ENCODE assay signal across 23 mouse cellular contexts in the genomic region with DNA sequence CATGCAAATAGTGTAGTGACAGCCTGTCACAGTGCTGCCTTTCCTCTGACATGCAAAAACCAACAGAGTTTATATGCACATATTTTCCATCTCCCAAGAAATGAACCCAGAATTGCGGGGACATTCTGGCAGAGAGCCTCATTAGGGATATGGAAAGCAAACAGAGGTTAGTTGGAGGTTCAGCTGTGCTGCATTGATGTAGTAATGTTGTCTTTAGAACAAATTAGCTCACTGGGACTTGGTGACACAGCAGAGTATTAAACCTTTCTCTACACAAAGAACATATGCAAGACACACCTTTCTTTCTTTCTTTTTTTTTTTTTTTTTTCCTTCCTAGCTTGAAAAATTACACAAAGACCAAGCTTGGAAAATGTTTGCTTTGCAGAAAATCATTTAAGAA.
DNase-seq lines count a peak whose midpoint lies in the region; ATAC-seq and TF ChIP-seq lines count a peak whose summit lies in the region.
"Had no signal": no experiment of that assay in that cellular context is flagged by ENCODE, and none has a peak within 500 bp of the region (broad histone marks: within the 10 kb centered on the region; RNA-seq: fewer than 3 reads in every experiment).

No protein-coding gene starts in this region.

- H3K36me3 ChIP-seq in forebrain, postnatal 0 days (ENCODE audit: insufficient read depth), result no peaks in the 10 kb centered on the region
- no peaks in the 10 kb centered on the region for H3K36me3 ChIP-seq in forebrain, embryonic 12.5 days (replicated peaks)
- H3K36me3 ChIP-seq in lung, embryonic 14.5 days (ENCODE audit: insufficient read depth), result no peaks in the 10 kb centered on the region
- no peaks in the 10 kb centered on the region for H3K36me3 ChIP-seq in lung, postnatal 0 days (ENCODE audit: insufficient read depth, low read length)
- no peaks in the 10 kb centered on the region for H3K36me3 ChIP-seq in limb, embryonic 13.5 days
- H3K36me3 ChIP-seq in limb, embryonic 15.5 days, result no peaks in the 10 kb centered on the region
- H3K36me3 ChIP-seq: embryonic facial prominence, embryonic 12.5 days; embryonic facial prominence, embryonic 15.5 days; forebrain, embryonic 10.5 days; forebrain, embryonic 15.5 days had no signal

- no peak overlapping the region for H3K27ac ChIP-seq in forebrain, postnatal 0 days (ENCODE audit: low read depth, low read length)
- no peak overlapping the region for H3K27ac ChIP-seq in forebrain, embryonic 12.5 days
- no peak overlapping the region for H3K27ac ChIP-seq in lung, embryonic 14.5 days (ENCODE audit: low read depth)
- H3K27ac ChIP-seq in lung, postnatal 0 days (ENCODE audit: low read length), result no peak overlapping the region
- peak overlapping the region; percentile 12; the same call in 1 of the 2 replicates for H3K27ac ChIP-seq in limb, embryonic 13.5 days
- H3K27ac ChIP-seq in limb, embryonic 15.5 days, result peak overlapping the region; percentile 12; the same call in 1 of the 2 replicates
- H3K27ac ChIP-seq: embryonic facial prominence, embryonic 12.5 days; embryonic facial prominence, embryonic 15.5 days; forebrain, embryonic 10.5 days; forebrain, embryonic 13.5 days; forebrain, embryonic 15.5 days had no signal

- H3K9me3 ChIP-seq in forebrain, postnatal 0 days (ENCODE audit: low read length), result no peaks in the 10 kb centered on the region
- no peaks in the 10 kb centered on the region for H3K9me3 ChIP-seq in forebrain, embryonic 12.5 days
- no peaks in the 10 kb centered on the region for H3K9me3 ChIP-seq in lung, embryonic 14.5 days (ENCODE audit: low read depth, low read length)
- no peaks in the 10 kb centered on the region for H3K9me3 ChIP-seq in lung, postnatal 0 days (ENCODE audit: low read length)
- no peaks in the 10 kb centered on the region for H3K9me3 ChIP-seq in limb, embryonic 13.5 days
- H3K9me3 ChIP-seq in limb, embryonic 15.5 days, result no peaks in the 10 kb centered on the region
- H3K9me3 ChIP-seq: embryonic facial prominence, embryonic 12.5 days; embryonic facial prominence, embryonic 15.5 days; forebrain, embryonic 10.5 days; forebrain, embryonic 13.5 days; forebrain, embryonic 15.5 days had no signal

- TF ChIP-seq CTCF in forebrain, postnatal 0 days (IDR thresholded peaks at IDR 0.05; ENCODE audit: low read depth), result no peak
- no peak for TF ChIP-seq CTCF in lung, embryonic 14.5 days (IDR thresholded peaks at IDR 0.05; ENCODE audit: low read depth)
- TF ChIP-seq CTCF in lung, postnatal 0 days (IDR thresholded peaks at IDR 0.05), result no peak

- no peaks in the 10 kb centered on the region for H3K27me3 ChIP-seq in forebrain, postnatal 0 days (ENCODE audit: insufficient read depth, low read length)
- no peaks in the 10 kb centered on the region for H3K27me3 ChIP-seq in forebrain, embryonic 12.5 days
- no peaks in the 10 kb centered on the region for H3K27me3 ChIP-seq in lung, embryonic 14.5 days (ENCODE audit: insufficient read depth, low read length)
- no peaks in the 10 kb centered on the region for H3K27me3 ChIP-seq in lung, postnatal 0 days (replicated peaks; ENCODE audit: insufficient read depth, low read length)
- no peaks in the 10 kb centered on the region for H3K27me3 ChIP-seq in limb, embryonic 13.5 days
- H3K27me3 ChIP-seq in limb, embryonic 15.5 days, result no peaks in the 10 kb centered on the region
- H3K27me3 ChIP-seq: embryonic facial prominence, embryonic 12.5 days; embryonic facial prominence, embryonic 15.5 days; forebrain, embryonic 13.5 days; forebrain, embryonic 15.5 days had no signal

- H3K4me3 ChIP-seq in forebrain, postnatal 0 days (ENCODE audit: low read depth, low read length), result no peak overlapping the region
- H3K4me3 ChIP-seq in forebrain, embryonic 12.5 days (replicated peaks), result no peak overlapping the region
- no peak overlapping the region for H3K4me3 ChIP-seq in lung, embryonic 14.5 days (ENCODE audit: low read depth, low read length)
- H3K4me3 ChIP-seq in lung, postnatal 0 days (ENCODE audit: low read depth, low read length), result no peak overlapping the region
- H3K4me3 ChIP-seq in limb, embryonic 13.5 days, result no peak overlapping the region
- no peak overlapping the region for H3K4me3 ChIP-seq in limb, embryonic 15.5 days
- H3K4me3 ChIP-seq: embryonic facial prominence, embryonic 12.5 days; embryonic facial prominence, embryonic 15.5 days; erythroblast, embryonic 14.5 days; forebrain, embryonic 10.5 days; forebrain, embryonic 13.5 days; forebrain, embryonic 15.5 days had no signal

- peak; percentile 45; the same call in 1 of the 2 replicates for ATAC-seq in forebrain, postnatal 0 days
- no peak for ATAC-seq in forebrain, embryonic 12.5 days (ENCODE audit: low FRiP score)
- no peak for ATAC-seq in lung, embryonic 14.5 days (ENCODE audit: insufficient read depth)
- ATAC-seq in lung, postnatal 0 days, result no peak
- ATAC-seq in limb, embryonic 13.5 days (ENCODE audit: low FRiP score, low read depth), result peak; percentile 77
- no peak for ATAC-seq in limb, embryonic 15.5 days (ENCODE audit: insufficient number of reproducible peaks, low FRiP score, low TSS enrichment, low read depth)
- ATAC-seq: forebrain, embryonic 13.5 days; forebrain, embryonic 15.5 days had no signal

- intact Hi-C loops in gastrocnemius, postnatal 14 days (cut with DNase I; ENCODE audit: low total_unique reads), result no loop called here

- H3K4me1 ChIP-seq in forebrain, postnatal 0 days (ENCODE audit: insufficient read depth), result no peaks in the 10 kb centered on the region
- H3K4me1 ChIP-seq in forebrain, embryonic 12.5 days, result no peaks in the 10 kb centered on the region
- no peaks in the 10 kb centered on the region for H3K4me1 ChIP-seq in lung, embryonic 14.5 days (ENCODE audit: insufficient read depth)
- H3K4me1 ChIP-seq in lung, postnatal 0 days (ENCODE audit: insufficient read depth, low read depth, low read length), result no peaks in the 10 kb centered on the region
- H3K4me1 ChIP-seq in limb, embryonic 13.5 days, result peaks cover 14% of the 10 kb centered on the region
- no peaks in the 10 kb centered on the region for H3K4me1 ChIP-seq in limb, embryonic 15.5 days
- H3K4me1 ChIP-seq: embryonic facial prominence, embryonic 12.5 days; embryonic facial prominence, embryonic 15.5 days; forebrain, embryonic 10.5 days; forebrain, embryonic 13.5 days; forebrain, embryonic 15.5 days had no signal

- 55% methylated on average over 1 of the region's 1 CpGs for WGBS in forebrain, postnatal 0 days
- WGBS in forebrain, embryonic 12.5 days, result 79% methylated on average over 1 of the region's 1 CpGs
- 67% methylated on average over 1 of the region's 1 CpGs for WGBS in lung, embryonic 14.5 days
- 57% methylated on average over 1 of the region's 1 CpGs for WGBS in lung, postnatal 0 days
- 35% methylated on average over 1 of the region's 1 CpGs for WGBS in limb, embryonic 13.5 days
- WGBS in limb, embryonic 15.5 days, result 48% methylated on average over 1 of the region's 1 CpGs

- no peak overlapping the region for H3K4me2 ChIP-seq in forebrain, postnatal 0 days (ENCODE audit: low read depth)
- no peak overlapping the region for H3K4me2 ChIP-seq in forebrain, embryonic 12.5 days
- H3K4me2 ChIP-seq in lung, embryonic 14.5 days, result no peak overlapping the region
- no peak overlapping the region for H3K4me2 ChIP-seq in lung, postnatal 0 days (replicated peaks; ENCODE audit: low read depth, low read length)
- no peak overlapping the region for H3K4me2 ChIP-seq in limb, embryonic 13.5 days (replicated peaks)
- no peak overlapping the region for H3K4me2 ChIP-seq in limb, embryonic 15.5 days
- H3K4me2 ChIP-seq: embryonic facial prominence, embryonic 12.5 days; embryonic facial prominence, embryonic 15.5 days; forebrain, embryonic 13.5 days; forebrain, embryonic 15.5 days had no signal

- peak; percentile 16 for DNase-seq in forebrain, postnatal 0 days
- peak; percentile 35 for DNase-seq in lung, embryonic 14.5 days
- no peak for DNase-seq in lung, postnatal 0 days (ENCODE audit: low spot score)
- DNase-seq in gastrocnemius, postnatal 14 days, result no peak
- no peak for DNase-seq in layer of hippocampus, adult 8-10 months (ENCODE audit: low spot score in 2 of 2)
- DNase-seq: adrenal gland, adult 2 months; adrenal gland, postnatal 10 days; adrenal gland, postnatal 25 days; cerebellum, adult 11 months; cerebellum, adult 18-20 months; cerebellum, adult 8-10 months; cerebellum, adult 9-11 months; cerebellum, postnatal 14 days; cerebellum, postnatal 36 days had no signal

- no peak for TF ChIP-seq EP300 in lung, postnatal 0 days (IDR thresholded peaks at IDR 0.05)

- H3K9ac ChIP-seq in forebrain, postnatal 0 days, result no peak overlapping the region
- no peak overlapping the region for H3K9ac ChIP-seq in forebrain, embryonic 12.5 days
- no peak overlapping the region for H3K9ac ChIP-seq in lung, embryonic 14.5 days
- H3K9ac ChIP-seq in lung, postnatal 0 days (replicated peaks; ENCODE audit: low read depth), result no peak overlapping the region
- no peak overlapping the region for H3K9ac ChIP-seq in limb, embryonic 13.5 days
- H3K9ac ChIP-seq in limb, embryonic 15.5 days, result no peak overlapping the region
- H3K9ac ChIP-seq: embryonic facial prominence, embryonic 12.5 days; embryonic facial prominence, embryonic 15.5 days; forebrain, embryonic 13.5 days; forebrain, embryonic 15.5 days had no signal

Comparison
In these comparisons a context has a peak if more than half of its experiments do, and no peak if none do; other contexts are left out.
1. ATAC-seq: peak in forebrain, postnatal 0 days (single experiment) and limb, embryonic 13.5 days (single experiment); none in forebrain, embryonic 12.5 days (single experiment), lung, embryonic 14.5 days (single experiment), lung, postnatal 0 days (single experiment) and limb, embryonic 15.5 days (single experiment).
2. DNase-seq: peak in forebrain, postnatal 0 days (single experiment) and lung, embryonic 14.5 days (single experiment); none in lung, postnatal 0 days (single experiment), gastrocnemius, postnatal 14 days (single experiment) and layer of hippocampus, adult 8-10 months (0 of 2).
3. H3K27ac ChIP-seq: peak in limb, embryonic 13.5 days (single experiment) and limb, embryonic 15.5 days (single experiment); none in forebrain, postnatal 0 days (single experiment), forebrain, embryonic 12.5 days (single experiment), lung, embryonic 14.5 days (single experiment) and lung, postnatal 0 days (single experiment).